Mouse (Mus musculus) brain, embryonic 18.5 days (tissue): ENCODE measurements around the gene Gm49601.

Experiments used
- DNase-seq: peaks from one replicate; pipeline ENCODE4 v3.0.0-alpha.2; 2012; ENCODE audit warnings: low read depth, low spot score

The Gm49601 gene

GRCm38 (mm10) chr16:18626376-18626878 is at the start of gene Gm49601:
Gene Gm49601 (minus strand): TSS chr16:18626427.
- DNase-seq: no peak

GRCm38 (mm10) chr16:18673005-18673404 is 46.8 kb upstream of the Gm49601 start:
- DNase-seq: no peak

GRCm38 (mm10) chr16:18672027-18672426 is 45.8 kb upstream of the Gm49601 start:
- no peak for DNase-seq

GRCm38 (mm10) chr16:18669914-18670313 is 43.7 kb upstream of the Gm49601 start:
- no peak for DNase-seq

DNA sequence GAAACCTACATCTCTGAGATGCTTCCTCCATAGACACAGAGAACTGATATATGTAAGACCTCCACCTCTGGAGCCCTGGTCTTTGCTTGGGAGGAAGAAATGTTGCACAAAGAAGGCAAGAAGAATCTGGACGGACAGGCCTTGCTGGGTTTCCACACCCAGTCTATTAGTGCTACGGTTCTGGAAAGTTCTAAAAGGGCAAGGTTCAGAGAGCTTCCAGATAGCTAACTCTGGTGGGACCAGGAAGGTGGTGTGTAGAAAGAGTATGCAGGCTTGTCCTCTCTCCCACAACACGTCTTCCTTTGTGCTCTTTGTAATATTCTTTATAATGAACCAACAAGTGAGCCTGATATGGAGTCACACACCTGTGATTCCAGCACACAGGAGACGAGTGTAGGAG is 32.4 kb upstream of the Gm49601 start:
- DNase-seq: no peak

DNA sequence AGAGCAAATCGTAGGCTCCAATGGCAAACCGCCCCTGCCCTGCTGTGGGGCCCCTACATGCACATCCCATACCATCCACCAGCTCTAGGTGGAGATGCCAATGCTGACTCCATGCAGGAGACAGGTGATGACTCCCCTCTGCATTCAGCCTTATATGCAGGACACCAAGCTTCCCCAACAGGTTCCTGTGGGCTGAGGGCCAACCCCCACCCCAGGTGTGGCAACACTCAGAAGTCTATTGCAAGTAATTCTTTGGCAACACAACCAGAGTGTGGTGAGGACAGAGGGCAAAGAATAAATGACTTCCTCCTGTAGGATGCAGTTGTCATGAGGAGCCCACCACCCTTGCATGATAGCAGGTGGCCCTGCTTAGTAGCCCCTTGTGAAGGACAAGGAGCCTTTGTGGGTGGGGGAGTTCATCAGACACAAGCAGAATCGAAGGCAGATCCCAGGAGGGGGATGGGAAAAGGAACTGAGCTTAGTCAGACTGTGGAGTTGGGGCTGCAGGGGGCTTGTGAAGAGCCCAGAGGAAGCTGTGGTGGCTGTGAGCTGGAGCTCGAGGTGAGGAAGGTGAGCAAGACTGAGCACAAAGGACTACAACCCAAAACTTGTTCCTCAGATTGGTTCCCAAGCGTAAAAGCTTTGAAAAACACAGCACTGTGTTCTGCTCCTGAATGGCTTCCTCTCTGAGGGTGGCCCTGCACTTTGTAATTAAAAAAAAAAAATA is 29.3 kb upstream of the Gm49601 start:
- DNase-seq: no peak

- no peak for DNase-seq
Measured at GRCm38 (mm10) chr16:18653290-18654160, 27.3 kb upstream of the Gm49601 start.

GRCm38 (mm10) chr16:18649126-18649525 is 22.9 kb upstream of the Gm49601 start:
- DNase-seq: no peak

- DNase-seq: no peak
Measured at GRCm38 (mm10) chr16:18645329-18645728, 19.1 kb upstream of the Gm49601 start.

DNA sequence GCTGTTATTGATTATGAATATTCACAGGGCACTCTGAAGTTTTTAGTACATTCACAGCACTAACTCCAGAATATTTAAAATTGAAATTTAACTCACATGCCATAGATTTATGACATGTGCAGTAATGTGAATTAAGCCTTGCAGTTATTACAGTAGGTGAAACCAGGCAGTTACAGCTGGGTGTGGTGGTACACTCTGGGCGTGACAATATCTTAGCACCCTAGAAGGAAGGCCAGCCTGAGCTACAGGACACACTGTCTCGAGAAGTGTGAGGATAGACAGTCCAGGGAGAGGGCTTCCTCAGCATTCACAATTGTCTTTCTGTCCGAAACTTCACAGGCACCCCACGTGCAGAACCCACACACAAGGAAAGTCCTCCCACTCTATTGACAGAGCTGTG is 18.3 kb upstream of the Gm49601 start:
- no peak for DNase-seq

GRCm38 (mm10) chr16:18643406-18643998 is 17.3 kb upstream of the Gm49601 start:
- DNase-seq: no peak

- no peak for DNase-seq
Measured at GRCm38 (mm10) chr16:18642897-18643296, 16.7 kb upstream of the Gm49601 start.

DNA sequence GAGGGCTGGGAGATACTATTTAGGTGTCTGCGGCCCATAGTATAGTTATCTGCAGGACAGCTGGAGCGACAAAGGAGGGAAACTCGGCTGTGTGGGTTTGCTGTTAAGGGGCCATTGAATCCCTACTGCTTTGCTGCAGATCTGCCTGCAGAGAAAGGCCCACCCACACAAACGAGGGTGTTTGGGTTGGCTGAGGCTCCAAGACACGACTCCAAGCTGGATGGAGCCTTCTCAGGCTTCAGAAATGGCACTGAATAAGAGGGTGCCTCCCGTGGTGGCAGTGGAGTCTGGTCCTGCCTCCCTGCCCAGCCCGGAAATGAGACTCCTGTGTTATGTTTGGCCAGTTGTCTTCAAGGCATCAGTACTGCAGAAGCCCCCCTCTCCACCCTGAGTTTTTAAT is 16.1 kb upstream of the Gm49601 start:
- DNase-seq: no peak

DNA sequence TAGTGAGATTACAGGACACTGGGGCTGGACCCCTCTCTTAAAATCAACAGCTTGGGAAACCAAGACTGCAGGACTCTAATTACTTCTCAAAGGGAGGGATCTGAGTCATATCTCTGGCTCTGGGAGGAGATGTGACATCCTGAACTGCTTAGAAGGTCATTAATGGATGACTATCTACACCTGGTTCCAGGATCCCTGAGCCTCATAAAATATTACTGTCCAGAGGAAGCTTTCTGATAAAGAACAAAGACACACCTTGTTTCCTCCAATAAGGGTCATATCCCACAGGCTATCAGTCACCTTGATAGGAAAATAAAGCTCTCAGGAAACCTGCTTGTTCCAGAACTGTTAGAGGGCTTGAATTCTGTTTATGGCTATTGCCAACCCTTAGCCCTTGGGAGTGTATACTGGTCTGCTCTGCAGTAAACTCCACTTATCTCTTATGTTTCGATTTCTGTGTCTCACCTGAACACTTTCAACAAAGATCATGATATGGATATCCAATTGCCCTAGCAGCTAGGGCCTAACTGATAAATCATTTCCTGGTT is 13.2 kb upstream of the Gm49601 start:
- DNase-seq: no peak

GRCm38 (mm10) chr16:18638396-18638795 is 12.2 kb upstream of the Gm49601 start:
- no peak for DNase-seq

GRCm38 (mm10) chr16:18636804-18637203 is 10.6 kb upstream of the Gm49601 start:
- DNase-seq: no peak

DNA sequence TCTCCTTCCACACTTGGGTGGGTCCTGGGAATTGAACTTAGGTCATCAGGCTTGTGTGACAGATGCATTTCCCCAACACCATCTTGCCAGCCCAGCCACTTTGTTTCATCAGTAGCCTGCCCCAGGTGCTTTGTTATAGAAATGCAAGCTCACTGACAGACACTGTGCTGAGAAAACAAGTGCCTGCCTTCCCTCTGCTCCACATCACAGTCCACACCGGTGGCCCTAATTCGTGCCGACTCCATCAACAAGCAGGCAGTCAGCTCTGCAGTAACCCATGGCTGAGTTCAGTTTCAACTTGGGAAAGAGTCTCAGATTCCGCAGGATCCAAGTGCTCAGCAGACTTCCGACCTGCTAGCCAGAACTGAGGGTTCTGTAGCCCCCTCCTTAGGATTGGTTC is 10.2 kb upstream of the Gm49601 start:
- no peak for DNase-seq

DNA sequence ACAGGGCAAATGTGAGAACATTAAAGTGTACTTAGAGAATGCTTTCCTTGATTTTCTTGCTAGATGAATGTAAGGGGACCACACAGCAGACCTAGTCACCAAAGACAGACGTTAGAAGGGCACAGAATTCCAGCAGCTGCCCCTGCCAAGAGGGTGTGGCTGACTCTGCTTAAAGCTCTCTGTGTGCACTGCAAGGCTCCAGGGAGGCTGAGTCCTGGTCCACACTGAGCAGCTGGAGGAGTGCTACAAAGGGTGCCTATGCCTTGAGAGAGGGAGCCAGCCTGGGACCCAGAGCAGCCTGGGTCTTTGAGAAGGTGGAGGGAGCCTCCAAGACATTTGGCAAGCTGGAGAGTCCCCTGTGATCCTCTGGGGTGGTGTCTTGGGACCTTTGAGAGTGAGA is 7.1 kb upstream of the Gm49601 start:
- DNase-seq: no peak

DNA sequence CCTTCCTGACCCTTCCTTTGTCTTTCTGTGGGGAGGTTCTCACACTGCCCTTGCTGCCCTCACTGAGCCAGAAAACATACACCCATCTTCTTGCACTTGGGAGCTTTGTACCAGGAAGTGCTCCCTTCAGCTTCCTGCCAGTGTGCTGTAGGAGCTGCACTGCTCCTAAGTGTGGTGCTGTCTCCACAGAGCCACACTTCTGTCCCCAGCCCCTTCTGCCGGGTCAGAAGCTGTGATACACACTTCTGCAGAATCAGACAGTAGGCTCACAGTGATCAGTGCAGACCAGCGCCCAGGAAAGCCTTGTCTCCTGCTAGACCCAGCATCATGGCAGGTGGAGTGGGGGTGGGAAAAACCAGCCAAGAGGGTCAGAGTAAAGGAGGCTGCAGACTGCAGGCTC is 6.6 kb upstream of the Gm49601 start:
- DNase-seq: no peak

- DNase-seq: no peak
Measured at GRCm38 (mm10) chr16:18632059-18632458, 5.8 kb upstream of the Gm49601 start.

- DNase-seq: no peak
Measured at GRCm38 (mm10) chr16:18631141-18631540, 4.9 kb upstream of the Gm49601 start.

DNA sequence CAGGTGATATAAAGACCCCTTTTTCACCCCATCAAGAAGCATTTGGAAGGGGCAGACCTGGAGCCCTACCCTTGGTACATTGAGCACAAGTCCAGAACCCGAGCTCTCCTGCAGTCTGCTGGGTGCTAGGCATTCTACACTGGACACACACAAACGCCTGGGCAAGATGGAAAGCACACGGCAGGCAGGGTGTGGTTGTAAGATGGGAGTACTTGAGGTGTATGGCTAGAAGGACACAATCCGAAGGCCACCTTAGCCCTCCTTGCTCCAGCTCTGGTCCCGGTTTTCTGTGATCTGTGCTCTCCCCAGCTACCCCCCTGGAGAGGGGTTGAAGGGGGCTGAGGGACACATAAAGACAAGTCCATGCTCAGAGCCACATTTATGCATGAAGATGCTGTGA is 4.1 kb upstream of the Gm49601 start:
- DNase-seq: no peak
